ENCODE assay signal across 28 mouse cellular contexts in the genomic region with DNA sequence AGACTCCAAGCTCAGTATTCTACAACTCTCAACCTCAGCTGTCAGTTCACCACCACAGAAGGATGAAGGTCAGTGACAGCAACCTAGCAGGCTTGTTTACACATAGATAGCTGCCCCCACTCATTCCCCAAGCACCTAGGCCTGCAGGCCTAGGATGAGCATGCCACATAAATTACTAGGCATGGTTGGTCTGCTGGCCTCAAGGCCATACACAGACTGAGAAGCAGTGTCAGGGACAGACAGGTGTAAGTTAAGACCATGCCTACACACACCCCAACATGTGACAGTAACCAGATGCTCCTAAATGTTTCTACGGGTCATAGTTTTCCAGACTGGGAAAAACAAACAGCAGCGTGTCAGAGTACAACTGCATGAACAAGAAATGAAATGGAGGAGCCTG. TPM values are rescaled to one million over a fixed set of nuclear protein-coding genes. Genes with fewer than 3 reads are reported as not detected.
A peak's percentile ranks its signal among the peaks of the same experiment; 100 is the strongest.
DNase-seq lines count a peak whose midpoint lies in the region; ATAC-seq lines count a peak whose summit lies in the region.
"Had no signal": no experiment of that assay in that cellular context is flagged by ENCODE, and none has a peak within 500 bp of the region (broad histone marks: within the 10 kb centered on the region; RNA-seq: fewer than 3 reads in every experiment).

No protein-coding gene starts in this region.

- H3K4me1 ChIP-seq in kidney, embryonic 15.5 days: peaks cover 28% of the 10 kb centered on the region
- peaks cover 30% of the 10 kb centered on the region for H3K4me1 ChIP-seq in liver, embryonic 11.5 days (replicated peaks; ENCODE audit: control insufficient read depth, insufficient read depth, low read length)
- H3K4me1 ChIP-seq in liver, embryonic 12.5 days: peaks cover 43% of the 10 kb centered on the region
- H3K4me1 ChIP-seq: forebrain, embryonic 12.5 days had no signal

- no peak for DNase-seq in kidney, postnatal 36 days
- DNase-seq in liver, embryonic 11.5 days (ENCODE audit: low spot score): no peak
- DNase-seq in cerebellum, postnatal 25 days: no peak
- DNase-seq in left cerebral cortex, adult 8-10 months (ENCODE audit: low spot score in 2 of 2): no peak
- DNase-seq: adrenal gland, postnatal 25 days; B cell, adult 2 months; cerebellum, adult 11-12 months; cerebellum, postnatal 10 days; forebrain, postnatal 0 days; gastrocnemius, postnatal 14 days; heart, postnatal 36 days; kidney, postnatal 25 days; lung, postnatal 36 days; retina, postnatal 1 day; right cerebral cortex, postnatal 14 days had no signal

- 37% methylated on average over 2 of the region's 2 CpGs for WGBS in kidney, embryonic 15.5 days
- WGBS in liver, embryonic 11.5 days: 78% methylated on average over 2 of the region's 2 CpGs
- 70% methylated on average over 2 of the region's 2 CpGs for WGBS in liver, embryonic 12.5 days (ENCODE audit: insufficient replicate concordance)
- WGBS in macrophage (ENCODE audit: missing documents): 100% methylated on average over 2 of the region's 2 CpGs

- no peak overlapping the region for H3K4me2 ChIP-seq in kidney, embryonic 15.5 days
- H3K4me2 ChIP-seq in liver, embryonic 11.5 days: no peak overlapping the region
- H3K4me2 ChIP-seq in liver, embryonic 12.5 days: no peak overlapping the region
- H3K4me2 ChIP-seq: embryonic facial prominence, embryonic 15.5 days; forebrain, embryonic 12.5 days; hindbrain, embryonic 13.5 days; limb, embryonic 15.5 days; lung, embryonic 15.5 days; midbrain, embryonic 13.5 days; stomach, embryonic 15.5 days had no signal

- peaks cover 100% of the 10 kb centered on the region for H3K79me2 ChIP-seq in macrophage (ENCODE audit: inconsistent target)

- H3K27me3 ChIP-seq in kidney, embryonic 15.5 days: no peaks in the 10 kb centered on the region
- no peaks in the 10 kb centered on the region for H3K27me3 ChIP-seq in liver, embryonic 11.5 days (replicated peaks; ENCODE audit: control insufficient read depth, insufficient read depth, low read length)
- H3K27me3 ChIP-seq in liver, embryonic 12.5 days (replicated peaks): no peaks in the 10 kb centered on the region
- H3K27me3 ChIP-seq: embryonic facial prominence, embryonic 15.5 days; forebrain, embryonic 12.5 days; hindbrain, embryonic 13.5 days; limb, embryonic 15.5 days; lung, embryonic 15.5 days; midbrain, embryonic 13.5 days; stomach, embryonic 15.5 days had no signal

- no peak overlapping the region for H3K9ac ChIP-seq in kidney, embryonic 15.5 days
- no peak overlapping the region for H3K9ac ChIP-seq in liver, embryonic 11.5 days (ENCODE audit: low read depth, low read length)
- H3K9ac ChIP-seq in liver, embryonic 12.5 days: no peak overlapping the region
- H3K9ac ChIP-seq: embryonic facial prominence, embryonic 15.5 days; forebrain, embryonic 12.5 days; forebrain, postnatal 0 days; hindbrain, embryonic 13.5 days; limb, embryonic 15.5 days; lung, embryonic 15.5 days; midbrain, embryonic 13.5 days; stomach, embryonic 15.5 days had no signal

- H3K9me3 ChIP-seq in kidney, embryonic 15.5 days (replicated peaks): no peaks in the 10 kb centered on the region
- no peaks in the 10 kb centered on the region for H3K9me3 ChIP-seq in liver, embryonic 11.5 days (ENCODE audit: control insufficient read depth, low read length)
- no peaks in the 10 kb centered on the region for H3K9me3 ChIP-seq in liver, embryonic 12.5 days (replicated peaks)
- H3K9me3 ChIP-seq: embryonic facial prominence, embryonic 10.5 days; embryonic facial prominence, embryonic 15.5 days; forebrain, embryonic 12.5 days; hindbrain, embryonic 13.5 days; limb, embryonic 10.5 days; limb, embryonic 15.5 days; lung, embryonic 15.5 days; midbrain, embryonic 13.5 days; stomach, embryonic 15.5 days had no signal

- ATAC-seq in kidney, embryonic 15.5 days (replicated peaks; ENCODE audit: low FRiP score): no peak
- ATAC-seq in liver, embryonic 11.5 days (replicated peaks; ENCODE audit: low FRiP score): no peak
- ATAC-seq in liver, embryonic 12.5 days: 0 out of 2 replicates have a peak, but pooled peaks have one; percentile 14
- ATAC-seq: forebrain, postnatal 0 days; intestine, embryonic 16.5 days; midbrain, embryonic 13.5 days had no signal

- no peaks in the 10 kb centered on the region for H3K36me3 ChIP-seq in kidney, embryonic 15.5 days
- no peaks in the 10 kb centered on the region for H3K36me3 ChIP-seq in liver, embryonic 11.5 days (ENCODE audit: control insufficient read depth, insufficient read depth, low read length)
- peaks cover 14% of the 10 kb centered on the region for H3K36me3 ChIP-seq in liver, embryonic 12.5 days
- peaks cover 23% of the 10 kb centered on the region for H3K36me3 ChIP-seq in macrophage (ENCODE audit: inconsistent target)
- H3K36me3 ChIP-seq: embryonic facial prominence, embryonic 15.5 days; forebrain, embryonic 12.5 days; hindbrain, embryonic 13.5 days; limb, embryonic 15.5 days; lung, embryonic 15.5 days; midbrain, embryonic 13.5 days; stomach, embryonic 15.5 days had no signal

- no peak overlapping the region for H3K4me3 ChIP-seq in kidney, embryonic 15.5 days (replicated peaks)
- no peak overlapping the region for H3K4me3 ChIP-seq in liver, embryonic 11.5 days (ENCODE audit: low read depth, low read length)
- H3K4me3 ChIP-seq in liver, embryonic 12.5 days: no peak overlapping the region
- no peak overlapping the region for H3K4me3 ChIP-seq in macrophage (ENCODE audit: inconsistent target)
- H3K4me3 ChIP-seq: embryonic facial prominence, embryonic 10.5 days; embryonic facial prominence, embryonic 15.5 days; forebrain, embryonic 12.5 days; hindbrain, embryonic 13.5 days; limb, embryonic 10.5 days; limb, embryonic 15.5 days; lung, embryonic 15.5 days; midbrain, embryonic 13.5 days; stomach, embryonic 15.5 days had no signal

- peak overlapping the region; percentile 57 for H3K27ac ChIP-seq in kidney, embryonic 15.5 days
- peak overlapping the region; percentile 74; the same call in 1 of the 2 replicates for H3K27ac ChIP-seq in liver, embryonic 11.5 days (ENCODE audit: low read depth, low read length)
- peak overlapping the region; percentile 67; the same call in 1 of the 2 replicates for H3K27ac ChIP-seq in liver, embryonic 12.5 days
- H3K27ac ChIP-seq in macrophage: 0 out of 2 replicates have a peak overlapping the region, but pooled peaks have one; percentile 4
- H3K27ac ChIP-seq: embryonic facial prominence, embryonic 10.5 days; embryonic facial prominence, embryonic 15.5 days; forebrain, embryonic 12.5 days; hindbrain, embryonic 13.5 days; limb, embryonic 10.5 days; limb, embryonic 15.5 days; lung, embryonic 15.5 days; midbrain, embryonic 13.5 days; stomach, embryonic 15.5 days had no signal

RNA-seq across cellular contexts. Expression of a gene that starts 19.6 kb away (rescaled TPM):
- polyA plus RNA-seq in kidney, embryonic 15.5 days (2015; fragmentation: Nextera tagmentation; extraction: Ambion mirVana): 25.3 and 27.0 TPM in 2 replicates
- 10.6 and 10.7 TPM in 2 replicates for polyA plus RNA-seq in liver, embryonic 11.5 days (2014; fragmentation: Nextera tagmentation; extraction: Ambion mirVana)
- 11.9 and 14.0 TPM in 2 replicates for polyA plus RNA-seq in liver, embryonic 12.5 days (2016; fragmentation: Nextera tagmentation; extraction: Ambion mirVana)
- total RNA-seq in macrophage (2018; cell fraction: chromatin; rRNA removed): 100 to 1,000 TPM; 134 to 541 (median 284) TPM
- total RNA-seq in macrophage (2018; cell fraction: cytosol; rRNA removed): 100 to 1,000 TPM in 21 of 26 experiments, 10 to 100 TPM in 5; 75.9 to 180 (median 115) TPM
- 100 to 1,000 TPM in 25 of 26 experiments, 10 to 100 TPM in 1; 96.7 to 394 (median 191) TPM for total RNA-seq in macrophage (2018; cell fraction: nucleus; rRNA removed)
- polyA plus RNA-seq in macrophage (2018): 71.9 to 180 TPM (median 142 TPM) in 3 replicates
- total RNA-seq in left cerebral cortex, adult 8-10 months (2022): 10 to 100 TPM; 12.5 to 14.7 (median 13.0) TPM

RNA-seq across cellular contexts. Expression of a gene that starts 37.8 kb away (rescaled TPM):
- polyA plus RNA-seq in kidney, embryonic 15.5 days (2015; fragmentation: Nextera tagmentation; extraction: Ambion mirVana): 20.0 and 21.0 TPM in 2 replicates
- polyA plus RNA-seq in liver, embryonic 11.5 days (2014; fragmentation: Nextera tagmentation; extraction: Ambion mirVana): 20.2 and 21.7 TPM in 2 replicates
- polyA plus RNA-seq in liver, embryonic 12.5 days (2016; fragmentation: Nextera tagmentation; extraction: Ambion mirVana): 12.0 and 14.7 TPM in 2 replicates
- 100 to 1,000 TPM in 1 of 26 experiments, 10 to 100 TPM in 20, 1 to 10 TPM in 5; 4.4 to 121 (median 14.7) TPM for total RNA-seq in macrophage (2018; cell fraction: chromatin; rRNA removed)
- total RNA-seq in macrophage (2018; cell fraction: cytosol; rRNA removed): 1 to 10 TPM in 25 of 26 experiments, under 1 TPM in 1; 0.71 to 7.8 (median 5.9) TPM
- total RNA-seq in macrophage (2018; cell fraction: nucleus; rRNA removed): 10 to 100 TPM in 16 of 26 experiments, 1 to 10 TPM in 10; 5.8 to 79.6 (median 11.5) TPM
- polyA plus RNA-seq in macrophage (2018): 7.2 to 10.1 TPM (median 8.1 TPM) in 3 replicates
- 10 to 100 TPM in 3 of 4 experiments, 1 to 10 TPM in 1; 8.9 to 13.3 (median 11.1) TPM for total RNA-seq in left cerebral cortex, adult 8-10 months (2022)

RNA-seq across cellular contexts. Expression of a gene that starts 48.0 kb away (rescaled TPM):
- 54.8 and 60.1 TPM in 2 replicates for polyA plus RNA-seq in kidney, embryonic 15.5 days (2015; fragmentation: Nextera tagmentation; extraction: Ambion mirVana)
- 58.3 and 62.3 TPM in 2 replicates for polyA plus RNA-seq in liver, embryonic 11.5 days (2014; fragmentation: Nextera tagmentation; extraction: Ambion mirVana)
- polyA plus RNA-seq in liver, embryonic 12.5 days (2016; fragmentation: Nextera tagmentation; extraction: Ambion mirVana): 34.6 and 36.3 TPM in 2 replicates
- 10 to 100 TPM in 2 of 26 experiments, 1 to 10 TPM in 18, not detected in 6; 1.1 to 16.3 (median 5.5) TPM for total RNA-seq in macrophage (2018; cell fraction: chromatin; rRNA removed)
- 10 to 100 TPM in 9 of 26 experiments, 1 to 10 TPM in 17; 3.7 to 18.7 (median 7.4) TPM for total RNA-seq in macrophage (2018; cell fraction: cytosol; rRNA removed)
- total RNA-seq in macrophage (2018; cell fraction: nucleus; rRNA removed): 10 to 100 TPM in 2 of 26 experiments, 1 to 10 TPM in 23, under 1 TPM in 1; 0.69 to 15.1 (median 4.1) TPM
- polyA plus RNA-seq in macrophage (2018): 4.4 to 8.5 TPM (median 5.7 TPM) in 3 replicates
- total RNA-seq in left cerebral cortex, adult 8-10 months (2022): 1 to 10 TPM; 5.9 to 7.3 (median 6.1) TPM

RNA-seq across cellular contexts. Expression of a gene that starts 48.1 kb away (rescaled TPM):
- 46.5 and 53.0 TPM in 2 replicates for polyA plus RNA-seq in kidney, embryonic 15.5 days (2015; fragmentation: Nextera tagmentation; extraction: Ambion mirVana)
- polyA plus RNA-seq in liver, embryonic 11.5 days (2014; fragmentation: Nextera tagmentation; extraction: Ambion mirVana): 43.0 and 43.4 TPM in 2 replicates
- 31.0 and 33.6 TPM in 2 replicates for polyA plus RNA-seq in liver, embryonic 12.5 days (2016; fragmentation: Nextera tagmentation; extraction: Ambion mirVana)
- 10 to 100 TPM; 11.1 to 80.6 (median 42.1) TPM for total RNA-seq in macrophage (2018; cell fraction: chromatin; rRNA removed)
- 10 to 100 TPM in 2 of 26 experiments, 1 to 10 TPM in 24; 5.4 to 10.9 (median 8.8) TPM for total RNA-seq in macrophage (2018; cell fraction: cytosol; rRNA removed)
- 10 to 100 TPM in 19 of 26 experiments, 1 to 10 TPM in 7; 7.4 to 42.7 (median 13.9) TPM for total RNA-seq in macrophage (2018; cell fraction: nucleus; rRNA removed)
- 9.0 to 15.3 TPM (median 15.3 TPM) in 3 replicates for polyA plus RNA-seq in macrophage (2018)
- 10 to 100 TPM; 14.1 to 22.2 (median 18.6) TPM for total RNA-seq in left cerebral cortex, adult 8-10 months (2022)

RNA-seq across cellular contexts. Expression of a gene that starts 49.7 kb away (rescaled TPM):
- polyA plus RNA-seq in kidney, embryonic 15.5 days (2015; fragmentation: Nextera tagmentation; extraction: Ambion mirVana): 116 and 127 TPM in 2 replicates
- polyA plus RNA-seq in liver, embryonic 11.5 days (2014; fragmentation: Nextera tagmentation; extraction: Ambion mirVana): 210 and 213 TPM in 2 replicates
- polyA plus RNA-seq in liver, embryonic 12.5 days (2016; fragmentation: Nextera tagmentation; extraction: Ambion mirVana): 217 and 229 TPM in 2 replicates
- 100 to 1,000 TPM in 16 of 26 experiments, 10 to 100 TPM in 10; 32.3 to 211 (median 116) TPM for total RNA-seq in macrophage (2018; cell fraction: chromatin; rRNA removed)
- total RNA-seq in macrophage (2018; cell fraction: cytosol; rRNA removed): 100 to 1,000 TPM; 111 to 193 (median 155) TPM
- 100 to 1,000 TPM in 13 of 26 experiments, 10 to 100 TPM in 13; 51.1 to 167 (median 99.4) TPM for total RNA-seq in macrophage (2018; cell fraction: nucleus; rRNA removed)
- polyA plus RNA-seq in macrophage (2018): 108 to 268 TPM (median 204 TPM) in 3 replicates
- 10 to 100 TPM; 81.0 to 93.2 (median 86.4) TPM for total RNA-seq in left cerebral cortex, adult 8-10 months (2022)

Comparison
In these comparisons a context has a peak if more than half of its experiments do, and no peak if none do; other contexts are left out.
1. H3K27ac ChIP-seq: peak in every context shown above with its lines; median percentile 74 in liver, embryonic 11.5 days; 67 in liver, embryonic 12.5 days; 57 in kidney, embryonic 15.5 days; 4 in macrophage.